Comparison of ENCODE assay signal across 9 mouse cellular contexts in genomic region chr8:83565731-83566375, GRCm38 (mm10). TPM values are rescaled to one million over a fixed set of nuclear protein-coding genes. Genes with fewer than 3 reads are reported as not detected.
DNase-seq lines count a peak whose midpoint lies in the region; ATAC-seq lines count a peak whose summit lies in the region.
"Had no signal": no experiment of that assay in that cellular context is flagged by ENCODE, and none has a peak within 500 bp of the region (broad histone marks: within the 10 kb centered on the region; RNA-seq: fewer than 3 reads in every experiment).

No protein-coding gene starts in this region.

- peak; percentile 50 for DNase-seq in CD4-positive, CD25-positive, alpha-beta regulatory T cell, adult 2 months (ENCODE audit: low read depth, low spot score)
- peak; percentile 64 to 82 for DNase-seq in spleen, postnatal 10 days (ENCODE audit: low spot score in 2 of 2)
- DNase-seq in spleen, adult 12 weeks (ENCODE audit: low spot score) = no peak
- DNase-seq in hindbrain, embryonic 11.5 days (ENCODE audit: low spot score) = peak; percentile 39

- no peaks in the 10 kb centered on the region; the same call in 1 of the 2 replicates for H3K4me1 ChIP-seq in hindbrain, embryonic 11.5 days (replicated peaks; ENCODE audit: control insufficient read depth, insufficient read depth, low read length)
- H3K4me1 ChIP-seq in liver, embryonic 16.5 days (ENCODE audit: control insufficient read depth, low read depth, low read length) = peaks cover 44% of the 10 kb centered on the region
- peaks cover 7% of the 10 kb centered on the region for H3K4me1 ChIP-seq in stomach, embryonic 14.5 days (ENCODE audit: control insufficient read depth, insufficient read depth, low read length)

- no peaks in the 10 kb centered on the region for H3K9me3 ChIP-seq in hindbrain, embryonic 11.5 days (ENCODE audit: control insufficient read depth, low read length)
- H3K9me3 ChIP-seq in liver, embryonic 16.5 days (replicated peaks; ENCODE audit: control insufficient read depth, low read length) = no peaks in the 10 kb centered on the region
- H3K9me3 ChIP-seq in stomach, embryonic 14.5 days (ENCODE audit: control insufficient read depth, low read depth, low read length) = no peaks in the 10 kb centered on the region

- no peak overlapping the region for H3K27ac ChIP-seq in hindbrain, embryonic 11.5 days (ENCODE audit: low read depth, low read length)
- 0 out of 2 replicates have a peak overlapping the region, but pooled peaks have one; percentile 47 for H3K27ac ChIP-seq in liver, embryonic 16.5 days (ENCODE audit: low read length)
- H3K27ac ChIP-seq in stomach, embryonic 14.5 days (ENCODE audit: low read length) = no peak overlapping the region

- H3K4me2 ChIP-seq in hindbrain, embryonic 11.5 days (replicated peaks; ENCODE audit: low read depth, low read length) = no peak overlapping the region
- H3K4me2 ChIP-seq in liver, embryonic 16.5 days (ENCODE audit: low read depth, low read length) = peak overlapping the region; percentile 88
- peak overlapping the region; percentile 38; the same call in 1 of the 2 replicates for H3K4me2 ChIP-seq in stomach, embryonic 14.5 days (replicated peaks; ENCODE audit: low read depth, low read length)

- 74% methylated on average over 9 of the region's 9 CpGs for WGBS in hindbrain, embryonic 11.5 days
- WGBS in liver, embryonic 16.5 days (ENCODE audit: insufficient replicate concordance) = 73% methylated on average over 9 of the region's 9 CpGs
- 73% methylated on average over 9 of the region's 9 CpGs for WGBS in stomach, embryonic 14.5 days

- H3K9ac ChIP-seq in hindbrain, embryonic 11.5 days (ENCODE audit: low read depth, low read length) = no peak overlapping the region
- H3K9ac ChIP-seq in liver, embryonic 16.5 days (ENCODE audit: low read depth, low read length) = 0 out of 2 replicates have a peak overlapping the region, but pooled peaks have one; percentile 10
- H3K9ac ChIP-seq in stomach, embryonic 14.5 days (replicated peaks; ENCODE audit: low read depth, low read length) = no peak overlapping the region

- H3K27me3 ChIP-seq in hindbrain, embryonic 11.5 days (ENCODE audit: control insufficient read depth, insufficient read depth, low read length) = no peaks in the 10 kb centered on the region
- H3K27me3 ChIP-seq in liver, embryonic 16.5 days (ENCODE audit: control insufficient read depth, insufficient read depth, low read depth, low read length) = no peaks in the 10 kb centered on the region
- H3K27me3 ChIP-seq in stomach, embryonic 14.5 days (ENCODE audit: control insufficient read depth, insufficient read depth, low read length) = no peaks in the 10 kb centered on the region

- H3K36me3 ChIP-seq in hindbrain, embryonic 11.5 days (ENCODE audit: control insufficient read depth, insufficient read depth, low read length) = no peaks in the 10 kb centered on the region
- H3K36me3 ChIP-seq in liver, embryonic 16.5 days (ENCODE audit: control insufficient read depth, insufficient read depth) = 0 out of 2 replicates have a peak, but pooled peaks cover 4% of the 10 kb centered on the region
- H3K36me3 ChIP-seq in stomach, embryonic 14.5 days (ENCODE audit: control insufficient read depth, insufficient read depth, low read length) = peaks cover 8% of the 10 kb centered on the region

- H3K4me3 ChIP-seq in hindbrain, embryonic 11.5 days (ENCODE audit: low read depth, low read length) = no peak overlapping the region
- H3K4me3 ChIP-seq in liver, embryonic 16.5 days (ENCODE audit: low read depth, low read length) = peak overlapping the region; percentile 91
- H3K4me3 ChIP-seq in stomach, embryonic 14.5 days (ENCODE audit: low read depth, low read length) = peak overlapping the region; percentile 78; the same call in 1 of the 2 replicates

- no peak for ATAC-seq in CD4-positive, CD25-positive, alpha-beta regulatory T cell, adult 4 months
- ATAC-seq in hindbrain, embryonic 11.5 days (ENCODE audit: low FRiP score) = peak; percentile 48
- peak; percentile 55 for ATAC-seq in liver, embryonic 16.5 days (ENCODE audit: low read depth)
- no peak for ATAC-seq in stomach, embryonic 14.5 days (ENCODE audit: insufficient number of reproducible peaks, insufficient read depth, low FRiP score, low read depth)
- ATAC-seq in monocyte, adult 5-6 weeks (replicated peaks; ENCODE audit: insufficient number of reproducible peaks, low FRiP score, low TSS enrichment, poor library complexity, severe bottlenecking) = no peak

RNA-seq across cellular contexts. Expression of gene Ndufb7, which starts 0.6 kb away (rescaled TPM):
- 100 to 1,000 TPM; 277 to 291 TPM for polyA plus RNA-seq in CD4-positive, CD25-positive, alpha-beta regulatory T cell, adult 4 months (2017; shearing (Covaris generic))
- 358 and 366 TPM in 2 replicates for polyA plus RNA-seq in hindbrain, embryonic 11.5 days (2014; fragmentation: Nextera tagmentation; extraction: Ambion mirVana)
- polyA plus RNA-seq in liver, embryonic 16.5 days (2015; fragmentation: Nextera tagmentation; extraction: Ambion mirVana) = 214 and 230 TPM in 2 replicates
- 325 and 345 TPM in 2 replicates for polyA plus RNA-seq in stomach, embryonic 14.5 days (2014; fragmentation: Nextera tagmentation; extraction: Ambion mirVana)
- total RNA-seq in monocyte, adult 5-6 weeks (2017) = 152 to 196 TPM (median 178 TPM) in 3 replicates

RNA-seq across cellular contexts. Expression of gene Olfr370, which starts 30.3 kb away (rescaled TPM):
- polyA plus RNA-seq in CD4-positive, CD25-positive, alpha-beta regulatory T cell, adult 4 months (2017; shearing (Covaris generic)) = under 1 TPM in 1 of 2 experiments, not detected in 1; 0.07 TPM
- polyA plus RNA-seq in hindbrain, embryonic 11.5 days (2014; fragmentation: Nextera tagmentation; extraction: Ambion mirVana) = 0.11 and 0.14 TPM in 2 replicates
- not detected in 2 replicates for polyA plus RNA-seq in liver, embryonic 16.5 days (2015; fragmentation: Nextera tagmentation; extraction: Ambion mirVana)
- polyA plus RNA-seq in stomach, embryonic 14.5 days (2014; fragmentation: Nextera tagmentation; extraction: Ambion mirVana) = not detected in 2 replicates
- total RNA-seq in monocyte, adult 5-6 weeks (2017) = not detected in 3 replicates
- polyA plus RNA-seq: lung, embryonic 16.5 days had no signal

RNA-seq across cellular contexts. Expression of gene Tecr, which starts 41.9 kb away (rescaled TPM):
- 100 to 1,000 TPM; 408 to 507 TPM for polyA plus RNA-seq in CD4-positive, CD25-positive, alpha-beta regulatory T cell, adult 4 months (2017; shearing (Covaris generic))
- polyA plus RNA-seq in hindbrain, embryonic 11.5 days (2014; fragmentation: Nextera tagmentation; extraction: Ambion mirVana) = 732 and 754 TPM in 2 replicates
- polyA plus RNA-seq in liver, embryonic 16.5 days (2015; fragmentation: Nextera tagmentation; extraction: Ambion mirVana) = 323 and 347 TPM in 2 replicates
- polyA plus RNA-seq in stomach, embryonic 14.5 days (2014; fragmentation: Nextera tagmentation; extraction: Ambion mirVana) = 629 and 635 TPM in 2 replicates
- total RNA-seq in monocyte, adult 5-6 weeks (2017) = 59.7 to 123 TPM (median 61.4 TPM) in 3 replicates

RNA-seq across cellular contexts. Expression of gene Dnajb1, which starts 42.1 kb away (rescaled TPM):
- 10 to 100 TPM; 44.9 to 62.3 TPM for polyA plus RNA-seq in CD4-positive, CD25-positive, alpha-beta regulatory T cell, adult 4 months (2017; shearing (Covaris generic))
- 66.1 and 66.7 TPM in 2 replicates for polyA plus RNA-seq in hindbrain, embryonic 11.5 days (2014; fragmentation: Nextera tagmentation; extraction: Ambion mirVana)
- polyA plus RNA-seq in liver, embryonic 16.5 days (2015; fragmentation: Nextera tagmentation; extraction: Ambion mirVana) = 50.1 and 51.7 TPM in 2 replicates
- polyA plus RNA-seq in stomach, embryonic 14.5 days (2014; fragmentation: Nextera tagmentation; extraction: Ambion mirVana) = 59.5 and 59.6 TPM in 2 replicates
- total RNA-seq in monocyte, adult 5-6 weeks (2017) = 35.2 to 112 TPM (median 38.5 TPM) in 3 replicates

Comparison
In these comparisons a context has a peak if more than half of its experiments do, and no peak if none do; other contexts are left out.
1. ATAC-seq: peak in hindbrain, embryonic 11.5 days (single experiment) and liver, embryonic 16.5 days (single experiment); none in CD4-positive, CD25-positive, alpha-beta regulatory T cell, adult 4 months (single experiment), stomach, embryonic 14.5 days (single experiment) and monocyte, adult 5-6 weeks (single experiment).